Mouse (Mus musculus) right cerebral cortex, adult 2 months (tissue): ENCODE measurements around the gene Dcxr.
"Not testable (repeated sequence)": the region's sequence is repeated elsewhere in the genome, so short reads cannot be mapped to it uniquely, and the experiment has no call there.

Experiments
- DNase-seq, 2 experiments: peaks; one replicate each; pipeline ENCODE4 v3.0.0; 2021 to 2022; ENCODE audit warnings: low spot score in 2 of 2

Dcxr gene

DNA sequence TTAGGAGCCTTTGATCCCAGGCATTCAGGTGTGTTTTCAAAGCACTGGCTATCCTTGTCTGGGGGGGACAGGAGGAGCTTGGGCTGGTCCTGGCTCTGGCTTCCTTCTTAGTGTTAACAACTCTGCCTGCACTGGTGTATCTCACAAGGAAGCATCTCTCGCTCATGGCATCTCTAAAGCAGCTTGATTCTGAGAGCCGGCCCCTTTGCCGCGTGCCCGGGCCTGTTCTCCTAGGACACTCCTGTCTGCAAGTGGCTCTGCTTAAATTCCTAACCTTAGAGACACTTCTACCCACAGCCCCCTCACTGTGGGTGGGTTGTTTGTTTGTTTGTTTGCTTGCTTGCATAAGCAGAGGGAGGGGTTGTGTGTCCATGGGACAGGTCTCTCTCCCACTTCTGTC, 19.1 kb downstream of the Dcxr start:
- DNase-seq: no peak

DNA sequence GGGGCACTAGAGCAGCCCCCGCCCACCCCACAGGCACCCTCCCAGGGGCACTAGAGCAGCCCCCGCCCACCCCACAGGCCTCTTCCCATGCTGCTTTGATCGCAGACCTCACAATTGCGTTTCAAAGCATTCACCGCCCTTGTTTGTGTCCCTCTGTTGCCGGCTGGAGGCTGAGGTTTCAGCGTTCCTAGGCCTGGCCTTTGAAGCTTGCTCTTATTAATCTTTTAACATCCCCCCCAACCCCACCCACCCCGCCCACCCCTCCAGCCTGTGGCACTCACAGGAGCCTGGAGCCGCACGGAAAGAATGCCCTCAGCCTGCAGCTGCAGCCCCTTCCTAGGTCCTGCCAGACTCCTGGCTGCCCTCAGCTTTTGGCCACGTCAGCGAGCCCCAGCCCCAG, 19.9 kb downstream of the Dcxr start:
- DNase-seq: no peak

DNA sequence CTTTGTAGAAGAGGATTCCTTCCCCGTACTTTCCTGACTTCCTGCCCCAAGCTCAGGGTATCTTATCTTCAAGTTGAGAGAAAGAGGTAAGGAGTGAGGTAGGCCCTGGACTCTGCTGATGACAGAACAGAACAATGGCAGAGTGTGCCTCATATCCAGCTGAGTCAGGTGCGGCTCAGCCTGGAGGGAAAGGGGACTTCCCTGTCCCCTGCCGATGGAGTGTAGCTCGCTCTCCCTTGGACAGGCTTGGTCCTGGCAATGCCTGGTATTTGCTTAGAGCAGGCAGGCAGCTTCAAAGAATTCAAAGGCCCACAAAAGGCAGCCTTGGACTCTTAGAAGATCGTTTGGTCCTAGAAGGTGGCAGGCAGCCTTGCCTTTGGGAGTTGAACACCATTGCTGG, 21.0 kb downstream of the Dcxr start:
- DNase-seq: no peak

DNA sequence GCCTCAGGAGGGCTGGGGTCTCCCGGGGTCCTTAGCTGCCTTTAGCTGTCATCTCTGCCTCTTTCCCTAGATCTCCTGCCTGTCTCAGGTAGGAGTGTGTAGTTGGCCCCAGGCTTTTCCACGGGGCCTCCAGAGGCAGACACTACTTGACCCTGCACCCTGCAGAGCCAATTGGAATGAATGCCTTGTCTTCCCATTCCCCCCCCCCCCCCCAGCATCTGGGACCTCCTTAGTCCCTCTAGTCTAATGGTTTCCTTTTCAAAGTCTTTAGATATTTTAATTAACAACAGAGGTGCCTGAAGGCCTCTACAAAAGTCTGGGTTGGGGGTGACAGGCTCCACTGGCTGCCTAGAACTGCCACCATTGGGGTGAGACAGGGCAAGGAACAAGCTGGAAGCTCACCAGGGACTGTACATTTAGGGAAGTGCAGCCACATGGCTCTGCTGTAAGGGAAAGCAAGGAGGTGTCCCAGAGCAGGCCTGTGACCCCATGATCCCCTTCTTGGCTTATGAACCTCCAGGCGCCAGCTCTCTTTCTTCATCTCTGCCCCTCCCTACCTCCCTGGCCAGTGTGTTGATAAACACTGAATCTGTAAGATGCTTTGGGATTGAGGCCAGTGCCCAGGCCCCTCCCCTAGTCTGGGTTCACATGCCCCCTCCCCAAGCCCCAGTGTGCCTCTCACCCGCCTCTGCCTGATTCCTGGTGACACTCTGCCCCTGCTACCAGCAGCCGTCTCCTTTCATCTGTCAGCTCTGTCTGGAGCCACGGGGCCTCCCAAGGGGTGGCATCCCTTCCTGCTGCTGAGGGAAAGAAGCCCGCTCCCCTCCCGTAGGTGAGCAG, 22.4 kb downstream of the Dcxr start:
- no peak for DNase-seq

DNA sequence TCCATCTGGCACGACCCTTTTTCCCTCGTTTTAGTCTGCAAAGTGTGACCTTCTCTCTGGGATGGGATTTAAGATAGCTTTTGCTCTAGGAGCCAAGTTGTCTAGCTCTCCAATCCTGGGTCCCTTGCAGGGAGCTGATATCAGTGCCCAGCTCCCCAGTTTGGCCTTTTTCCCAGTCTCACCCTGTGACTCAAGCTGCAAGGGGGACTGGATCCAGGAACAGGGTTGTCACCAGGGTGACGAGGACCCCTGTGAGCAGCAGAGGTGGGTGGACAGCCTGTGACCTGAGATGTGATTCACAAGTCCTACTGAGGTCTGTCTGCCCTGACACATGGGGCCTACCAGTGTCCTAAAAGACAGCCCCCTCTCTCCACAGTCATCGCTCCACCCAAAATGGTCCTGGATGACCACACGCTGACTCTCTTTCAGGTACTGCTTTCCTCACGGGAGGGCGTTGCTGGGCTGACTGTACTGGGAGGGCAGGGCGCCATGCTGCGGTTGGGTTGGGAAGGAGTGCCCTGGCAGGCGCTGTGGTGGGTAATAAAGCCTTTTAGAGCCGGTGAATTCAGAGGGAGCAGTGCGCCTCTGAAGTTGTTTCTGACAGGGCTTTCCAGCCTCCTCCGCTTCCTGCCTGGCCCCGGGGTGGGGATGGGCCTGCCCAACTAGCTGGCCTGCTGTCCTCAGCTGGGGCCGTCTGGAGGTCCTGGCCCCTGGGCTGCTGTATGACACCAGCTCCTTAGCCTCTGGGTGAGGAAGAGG, 23.2 kb downstream of the Dcxr start:
- no peak for DNase-seq

DNA sequence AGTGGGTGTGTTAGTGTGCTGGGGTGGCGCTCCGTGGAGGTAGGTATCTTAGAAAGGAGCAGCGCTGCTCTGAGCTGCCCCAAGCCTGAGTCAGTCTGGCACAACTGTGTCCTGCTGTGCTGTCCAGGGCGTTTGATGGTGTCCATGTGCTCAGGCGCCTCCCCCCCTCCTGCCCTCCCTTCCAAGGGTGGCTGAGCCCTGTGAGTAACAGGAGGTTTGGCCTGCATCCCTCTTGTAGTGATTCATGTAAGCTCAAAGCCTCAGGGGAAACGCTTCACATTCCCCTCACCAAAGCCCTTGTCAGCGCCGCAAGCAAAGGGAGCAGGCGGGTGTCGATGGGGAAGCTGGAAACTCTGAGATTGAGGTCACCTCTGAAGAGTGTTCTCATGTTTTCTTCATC, 29.3 kb downstream of the Dcxr start:
- no peak for DNase-seq

DNA sequence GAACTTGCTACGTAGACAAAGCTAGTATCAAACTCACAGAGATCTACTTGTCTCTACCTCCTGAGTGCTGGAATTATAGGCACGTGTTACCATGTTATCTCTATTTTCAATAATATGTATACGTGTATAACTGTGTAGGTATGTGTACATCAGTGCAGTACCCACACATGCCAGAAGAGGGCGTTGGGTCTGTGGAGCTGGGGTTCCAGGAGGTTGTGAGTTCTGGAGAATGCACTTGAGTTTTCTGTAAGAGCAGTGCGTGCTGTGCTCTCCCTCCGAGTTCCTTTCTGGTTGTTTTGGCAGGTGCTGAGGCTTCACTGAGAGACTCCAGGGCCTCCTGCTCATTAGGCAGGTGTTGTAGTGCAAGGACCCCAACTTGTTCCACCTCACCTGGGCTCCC, 30.5 kb downstream of the Dcxr start:
- no peak for DNase-seq

DNA sequence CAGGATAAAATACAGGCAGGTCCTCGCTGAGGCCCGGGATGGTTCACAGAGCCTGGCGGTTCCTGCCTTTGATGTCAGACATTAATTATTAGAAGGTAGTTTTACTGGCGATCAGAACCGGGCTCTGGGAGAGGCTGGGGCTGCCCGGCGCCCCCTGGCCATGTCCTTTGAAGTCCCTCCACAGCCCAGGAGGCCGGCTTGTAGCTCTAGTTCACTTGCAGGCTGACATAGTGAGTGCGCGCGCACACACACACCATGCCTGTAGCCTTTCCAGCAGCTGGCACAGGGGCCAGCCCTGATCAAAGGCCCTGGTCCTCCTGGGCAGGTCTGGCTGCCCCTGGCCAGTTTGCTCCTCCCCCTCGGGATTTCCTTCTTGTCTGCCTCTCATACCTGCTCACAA, 31.4 kb downstream of the Dcxr start:
- DNase-seq: no peak

DNA sequence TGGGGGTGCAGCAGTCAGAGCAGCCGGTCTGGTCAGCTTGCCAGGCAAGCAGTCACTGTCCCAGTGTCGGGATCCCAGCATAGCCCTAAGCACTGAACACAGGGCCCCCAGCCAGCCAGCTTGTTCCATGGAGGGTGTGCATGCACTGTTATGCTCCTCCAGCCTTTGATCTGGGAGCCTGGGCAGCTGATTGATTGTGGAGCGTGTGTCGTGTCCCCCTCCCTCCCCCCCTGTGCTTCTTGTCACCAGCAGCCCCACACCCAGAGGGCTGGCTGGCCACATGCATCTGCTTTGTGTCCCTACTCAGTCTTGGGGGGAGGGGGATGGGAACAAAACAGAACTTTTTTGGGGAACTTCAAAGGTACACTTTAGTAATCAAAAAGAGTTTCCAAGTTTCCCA, 31.9 kb downstream of the Dcxr start:
- DNase-seq: no peak

DNA sequence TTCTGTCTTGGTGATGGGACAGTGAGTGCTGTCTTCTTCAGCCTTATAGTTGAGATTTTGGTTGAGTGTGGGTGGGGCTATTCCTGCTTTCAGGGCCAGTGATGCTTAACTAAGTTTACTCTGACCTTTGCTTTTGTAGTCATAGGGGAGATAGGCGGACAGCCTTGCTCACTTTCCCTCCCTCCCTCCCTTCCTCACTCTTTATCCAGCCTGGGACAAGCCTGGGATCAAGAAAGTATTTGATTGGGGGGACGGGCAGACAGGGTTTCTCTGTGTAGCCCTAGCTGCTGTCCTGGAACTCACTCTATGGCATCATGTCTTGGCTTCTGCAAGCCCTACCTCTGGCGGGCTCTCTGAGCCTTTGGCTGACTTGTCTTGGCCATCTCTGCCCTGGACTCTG, 33.6 kb downstream of the Dcxr start:
- DNase-seq: no peak

DNA sequence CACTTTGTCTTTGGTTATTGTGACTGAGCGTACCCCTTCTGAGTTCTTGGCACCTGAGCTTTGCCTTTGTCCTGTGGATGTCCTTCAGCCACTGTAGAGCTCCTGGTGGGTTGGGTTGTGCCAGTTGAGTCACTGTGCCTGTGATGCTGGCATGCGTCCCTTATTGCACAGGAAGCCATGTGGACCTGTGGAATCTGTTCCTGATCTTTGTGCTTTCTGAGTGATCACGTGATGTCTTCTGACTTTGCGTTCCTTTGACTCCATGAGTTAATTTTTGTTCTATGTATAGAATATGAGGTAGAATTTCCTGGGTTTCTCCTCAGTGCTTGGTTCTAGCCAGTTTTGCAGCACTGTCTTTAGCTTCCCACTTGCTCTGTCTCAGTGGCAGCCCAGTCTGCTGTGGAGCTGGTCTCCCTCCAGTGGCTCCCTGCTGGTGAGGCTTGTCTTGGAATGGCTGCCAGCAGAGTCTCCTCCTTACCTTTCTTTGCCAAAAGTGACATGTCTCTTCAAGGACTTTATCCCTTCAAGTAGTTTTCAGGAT, 34.5 kb downstream of the Dcxr start:
- DNase-seq: no peak

DNA sequence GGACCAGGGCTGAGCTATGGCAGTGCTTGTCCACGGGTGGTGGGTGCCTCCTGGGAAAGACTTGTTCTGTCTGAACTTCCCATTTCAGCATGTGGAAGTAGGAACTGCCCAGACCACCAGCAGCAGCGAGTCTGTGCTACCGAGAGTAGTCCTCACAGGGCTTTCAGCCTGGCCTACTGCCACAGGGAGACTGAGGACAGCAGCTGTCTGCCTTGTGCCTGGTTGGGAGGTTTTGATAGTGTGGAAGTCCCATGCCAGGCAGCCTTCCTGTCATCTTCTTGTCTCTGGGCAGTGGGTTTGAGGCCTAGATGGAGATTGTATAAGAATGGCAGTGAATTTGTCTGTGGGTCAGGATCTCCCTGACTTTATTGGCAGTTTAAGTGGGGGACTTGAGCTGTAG, 37.7 kb downstream of the Dcxr start:
- no peak for DNase-seq

DNA sequence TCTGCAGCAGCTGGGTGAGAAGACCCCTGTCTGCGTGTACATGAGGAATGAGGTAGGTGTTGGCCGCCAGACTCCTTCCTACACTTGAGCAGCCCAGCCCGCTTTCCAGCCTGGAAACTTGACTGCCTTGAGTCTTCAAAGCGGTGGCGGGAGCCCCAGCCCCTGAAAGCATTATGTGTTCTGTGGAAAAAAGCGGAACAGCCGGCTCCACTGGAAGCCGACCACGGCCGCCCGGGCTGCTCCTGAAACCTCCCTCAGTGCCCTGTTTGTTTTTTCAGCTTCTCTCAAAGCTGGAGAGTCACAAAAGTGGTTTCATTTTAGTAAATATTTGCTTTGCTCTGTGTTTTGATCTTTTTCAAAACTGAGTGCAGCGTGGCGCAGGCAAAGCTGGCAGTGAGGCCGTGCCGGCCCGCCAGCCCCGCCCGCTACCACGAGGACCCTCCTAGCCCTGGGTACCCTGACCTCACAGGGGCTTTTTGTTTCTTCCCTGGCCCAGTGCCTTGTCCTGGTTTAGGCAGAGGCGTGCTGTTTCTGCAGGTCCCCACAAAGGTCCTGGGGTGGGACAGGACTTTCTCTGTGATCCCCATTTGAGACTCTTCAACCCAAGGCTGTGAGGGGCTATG, 40.3 kb downstream of the Dcxr start:
- no peak for DNase-seq

DNA sequence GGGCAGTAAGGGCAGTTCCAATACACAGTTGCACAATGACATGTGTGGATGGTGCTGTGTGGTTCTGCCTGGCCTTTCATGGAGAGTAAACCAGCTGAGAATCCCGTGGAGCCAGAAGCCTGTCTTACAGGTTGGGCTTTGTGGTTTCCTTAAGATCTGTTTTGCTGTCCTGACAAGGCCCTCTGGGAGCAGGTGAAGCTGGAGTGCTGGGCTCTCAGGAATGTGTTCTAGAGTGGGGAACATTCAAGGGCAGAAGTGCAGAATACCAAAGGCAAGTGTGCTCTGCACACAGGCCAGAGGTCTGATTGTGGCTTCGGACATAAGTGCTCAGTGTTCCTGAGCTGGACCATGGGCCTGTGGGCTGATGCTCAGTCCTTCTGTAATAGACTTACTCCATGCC, 42.4 kb downstream of the Dcxr start:
- no peak for DNase-seq

DNA sequence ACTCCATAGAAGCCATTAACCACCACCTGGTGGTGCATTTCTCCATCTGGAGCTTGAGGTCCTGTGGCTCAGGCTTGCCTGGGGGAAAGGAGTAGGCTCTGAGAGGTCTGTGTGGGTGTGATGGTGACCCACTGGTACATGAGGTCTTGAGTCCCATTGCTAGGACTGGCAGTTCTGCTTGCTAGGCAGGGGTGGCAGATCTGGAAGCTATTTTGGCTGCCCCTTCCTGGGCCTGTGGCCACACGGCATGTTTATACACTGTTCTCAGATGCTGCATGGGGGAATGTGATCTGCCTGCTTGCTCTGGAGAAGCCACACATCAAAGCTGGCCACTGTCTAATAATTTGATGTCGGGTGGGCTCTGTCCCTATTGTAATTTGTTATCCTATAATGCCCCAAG, 43.0 kb downstream of the Dcxr start:
- DNase-seq: no peak

DNA sequence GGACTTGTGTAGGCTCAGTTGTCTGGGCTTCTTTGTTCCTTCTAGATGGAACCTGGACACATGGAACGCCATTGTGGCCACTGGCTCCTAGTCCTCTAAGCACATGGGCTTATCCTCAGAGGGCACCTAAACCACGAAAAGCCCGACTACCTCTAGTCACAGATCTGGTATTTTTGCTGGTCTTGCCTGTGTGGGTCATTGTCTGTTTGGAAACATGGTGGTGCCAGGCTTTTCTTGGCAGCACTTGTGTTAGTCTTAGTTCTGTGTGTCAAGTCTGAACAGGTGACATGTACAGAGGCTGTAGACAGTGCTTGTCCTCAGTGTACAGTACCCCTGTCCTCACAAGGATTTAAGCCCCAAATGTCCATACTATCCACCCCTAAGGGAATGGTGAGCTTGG, 43.5 kb downstream of the Dcxr start:
- no peak for DNase-seq

DNA sequence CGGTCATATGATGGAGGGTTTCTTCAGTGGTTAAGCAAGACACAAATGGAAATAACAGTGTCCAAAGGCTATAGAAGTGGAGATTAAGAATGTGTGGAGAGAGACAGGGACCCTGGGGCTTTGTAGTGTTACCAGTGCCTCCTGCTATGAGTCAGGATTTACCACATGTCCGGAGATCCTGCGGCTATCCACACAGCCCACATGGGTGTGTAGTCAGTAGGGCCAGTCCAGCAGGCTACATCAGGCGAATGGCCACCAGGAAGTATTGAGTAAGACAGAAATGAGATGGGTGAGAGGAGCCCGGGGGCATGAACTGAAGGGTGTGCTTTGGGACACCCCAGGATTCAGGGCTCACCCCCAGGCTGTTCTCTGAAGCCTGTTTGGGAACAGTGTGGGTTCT, 44.4 kb downstream of the Dcxr start:
- DNase-seq: no peak

DNA sequence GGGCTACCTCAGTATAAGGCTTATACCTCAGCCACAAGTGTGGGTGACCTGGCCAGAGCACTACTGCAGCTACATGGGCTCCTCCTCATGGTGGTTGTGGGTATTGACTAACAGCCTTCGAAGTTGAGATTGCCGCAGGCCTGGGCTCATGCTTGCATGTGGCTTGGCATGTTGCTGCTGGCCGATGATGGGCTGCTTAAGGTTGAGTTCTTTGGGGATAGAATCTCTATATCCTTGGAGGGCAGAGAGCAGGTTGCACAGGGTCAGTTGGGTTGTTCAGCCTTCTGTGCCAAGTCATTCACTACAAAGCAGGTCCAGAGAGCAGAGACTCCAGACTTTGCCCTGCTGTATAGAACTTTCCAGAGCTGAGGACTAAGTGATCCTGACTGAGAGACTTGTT, 47.2 kb downstream of the Dcxr start:
- DNase-seq: no peak

DNA sequence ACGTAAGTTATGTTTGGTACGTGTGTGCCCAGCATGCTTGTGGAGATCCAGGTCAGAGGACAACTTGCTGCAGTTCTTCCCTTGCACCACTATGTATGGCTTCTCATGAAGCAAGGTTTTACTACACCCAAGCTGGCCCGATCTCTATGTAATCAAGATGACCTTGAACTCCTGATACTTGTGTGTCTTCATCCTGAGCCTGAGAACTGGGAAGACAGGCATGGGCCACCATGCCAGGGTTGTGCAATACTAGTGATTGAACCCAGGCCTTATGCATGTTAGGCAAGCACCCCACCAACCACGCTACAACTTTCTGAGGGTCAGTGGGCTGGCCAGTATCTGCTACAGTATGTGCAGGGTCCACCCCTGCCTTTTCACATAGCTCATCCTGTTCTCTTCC, 50.1 kb downstream of the Dcxr start:
- DNase-seq: no peak

DNA sequence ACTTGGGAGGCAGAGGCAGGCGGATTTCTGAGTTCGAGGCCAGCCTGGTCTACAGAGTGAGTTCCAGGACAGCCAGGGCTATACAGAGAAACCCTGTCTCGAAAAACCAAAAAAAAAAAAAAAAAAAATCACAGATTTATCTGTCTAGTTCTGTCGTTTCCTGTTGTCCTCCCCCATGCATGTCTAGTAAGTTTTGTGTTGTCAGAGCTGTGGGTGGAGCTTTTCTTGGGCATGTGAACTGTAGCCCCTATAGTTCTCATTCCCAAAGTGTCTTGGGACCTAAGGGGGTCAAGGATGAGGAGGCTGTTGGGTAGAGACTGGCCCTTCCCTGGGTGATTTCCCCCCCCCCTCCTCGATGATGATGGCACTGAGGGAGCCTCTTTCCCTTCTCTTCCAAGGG, 51.2 kb downstream of the Dcxr start:
- not testable (repeated sequence) for DNase-seq
